Mouse (Mus musculus): ENCODE measurements around the gene AI661453.

GRCm38 (mm10) chr17:47518205-47518604 lies 81.8 kb downstream of the AI661453 start:
- no peak for TF ChIP-seq HCFC1 (IDR thresholded peaks at IDR 0.05; ENCODE audit: borderline replicate concordance, insufficient read depth, low read length)
- no peak for TF ChIP-seq ZC3H11A (IDR thresholded peaks at IDR 0.05; ENCODE audit: borderline replicate concordance, low read depth, low read length)
- no peak for TF ChIP-seq MAFK (IDR thresholded peaks at IDR 0.05; ENCODE audit: insufficient read depth, low read depth, low read length)
